ENCODE assay signal across 9 mouse cellular contexts in the genomic region with DNA sequence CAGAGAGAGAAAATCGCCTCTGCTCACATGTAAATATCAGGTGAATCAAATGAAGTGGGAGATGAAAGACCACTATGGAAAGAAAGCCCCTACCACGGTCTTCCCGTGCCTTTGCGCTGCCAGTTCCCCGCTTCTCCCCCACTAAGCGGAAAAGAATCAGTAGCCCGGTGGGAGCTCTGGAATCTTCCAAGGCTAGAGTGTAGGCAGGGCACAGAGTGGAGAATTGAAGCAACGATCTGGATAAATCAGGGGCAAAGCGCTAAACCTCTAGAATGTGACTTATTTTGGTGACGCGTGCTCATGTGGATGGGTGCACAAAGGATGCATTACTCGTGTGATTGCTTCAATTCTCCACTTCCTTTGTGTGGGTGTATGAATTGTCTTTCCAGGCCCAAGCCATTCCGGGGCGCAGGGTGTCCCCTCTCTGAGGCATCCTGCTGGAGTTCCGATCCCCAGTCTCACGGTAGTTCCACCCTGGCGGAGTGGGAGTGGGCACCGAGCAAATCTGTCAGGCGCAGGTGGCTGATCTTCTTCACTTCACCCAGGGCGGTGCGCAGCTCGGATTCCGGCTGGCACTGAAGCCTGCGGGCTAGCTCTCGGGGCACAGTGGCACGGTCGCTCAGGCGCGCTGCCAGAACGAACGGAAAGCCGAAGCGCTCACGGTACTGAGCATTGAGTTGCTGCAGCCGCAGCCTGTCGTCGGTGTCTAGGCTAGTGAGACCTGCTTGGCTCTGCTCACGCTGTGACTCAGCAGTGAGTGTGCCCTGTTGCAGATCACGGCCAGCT. TPM values are rescaled to one million over a fixed set of nuclear protein-coding genes. Genes with fewer than 3 reads are reported as not detected.
DNase-seq lines count a peak whose midpoint lies in the region; ATAC-seq lines count a peak whose summit lies in the region.
"Had no signal": no experiment of that assay in that cellular context is flagged by ENCODE, and none has a peak within 500 bp of the region (broad histone marks: within the 10 kb centered on the region; RNA-seq: fewer than 3 reads in every experiment).

No protein-coding gene starts in this region.

- no peak overlapping the region for H3K9ac ChIP-seq in hindbrain, embryonic 16.5 days (ENCODE audit: low read depth, low read length)

- peak overlapping the region; percentile 86 for H3K4me3 ChIP-seq in megakaryocyte, embryonic 14.5 days (replicated peaks)
- H3K4me3 ChIP-seq in hindbrain, embryonic 16.5 days (ENCODE audit: low read length) = peak overlapping the region; percentile 8; the same call in 1 of the 2 replicates

- H3K4me1 ChIP-seq in megakaryocyte, embryonic 14.5 days = peaks cover 9% of the 10 kb centered on the region
- H3K4me1 ChIP-seq in hindbrain, embryonic 16.5 days (ENCODE audit: control insufficient read depth, insufficient read depth, low read depth, low read length) = peaks cover 4% of the 10 kb centered on the region; the same call in 1 of the 2 replicates

- no peak for ATAC-seq in megakaryocyte, adult 5-6 weeks (ENCODE audit: poor library complexity, severe bottlenecking)
- ATAC-seq in hindbrain, embryonic 16.5 days = no peak

- H3K9me3 ChIP-seq in megakaryocyte, embryonic 14.5 days = no peaks in the 10 kb centered on the region
- H3K9me3 ChIP-seq in hindbrain, embryonic 16.5 days (ENCODE audit: control insufficient read depth, low read length) = no peaks in the 10 kb centered on the region

- WGBS in hindbrain, embryonic 16.5 days = under 1% methylated on average over 39 of the region's 39 CpGs

- peak overlapping the region; percentile 17 for H3K4me2 ChIP-seq in hindbrain, embryonic 16.5 days (ENCODE audit: low read length)

- no peak overlapping the region for H3K27ac ChIP-seq in hindbrain, embryonic 16.5 days (ENCODE audit: low read depth, low read length)

- peaks cover 89% of the 10 kb centered on the region for H3K27me3 ChIP-seq in megakaryocyte, embryonic 14.5 days (replicated peaks)
- H3K27me3 ChIP-seq in hindbrain, embryonic 16.5 days (replicated peaks; ENCODE audit: control insufficient read depth, insufficient read depth, low read length) = peaks cover 84% of the 10 kb centered on the region
- peaks cover 3% of the 10 kb centered on the region for H3K27me3 ChIP-seq in splenic B cell, adult 2 months (ENCODE audit: control insufficient read depth, insufficient read depth, low read length, poor library complexity, severe bottlenecking)

- no peaks in the 10 kb centered on the region for H3K36me3 ChIP-seq in megakaryocyte, embryonic 14.5 days (replicated peaks; ENCODE audit: low read length)
- H3K36me3 ChIP-seq in hindbrain, embryonic 16.5 days (ENCODE audit: control insufficient read depth, insufficient read depth, low read length) = no peaks in the 10 kb centered on the region
- no peaks in the 10 kb centered on the region for H3K36me3 ChIP-seq in splenic B cell, adult 2 months (ENCODE audit: control insufficient read depth, insufficient read depth, low read length, poor library complexity, severe bottlenecking)

- peak; percentile 51 to 55 for DNase-seq in cerebellum, postnatal 14 days
- no peak for DNase-seq in cerebellum, adult 9-10 months
- DNase-seq in splenic B cell, adult 2 months (ENCODE audit: low read depth, low spot score) = peak; percentile 20
- no peak for DNase-seq in frontal cortex, postnatal 10 days (ENCODE audit: low spot score in 2 of 2)
- DNase-seq in ovary, adult 18-20 months (ENCODE audit: low spot score) = no peak
- DNase-seq: cerebellum, adult 9-11 months had no signal

RNA-seq across cellular contexts. Expression of gene Urad, which starts 7.4 kb away (rescaled TPM):
- polyA plus RNA-seq in megakaryocyte, embryonic 14.5 days (2012; ENCODE audit: insufficient read depth, low replicate concordance) = not detected in 2 replicates
- total RNA-seq in megakaryocyte, adult 5-6 weeks (2015) = not detected in 2 replicates
- not detected in 2 replicates for total RNA-seq in megakaryocyte, adult 5-6 weeks (2017)
- not detected in 2 replicates for polyA plus RNA-seq in hindbrain, embryonic 16.5 days (2015; fragmentation: Nextera tagmentation; extraction: Ambion mirVana)

RNA-seq across cellular contexts. Expression of gene Cdx2, which starts 7.8 kb away (rescaled TPM):
- not detected in 2 replicates for polyA plus RNA-seq in megakaryocyte, embryonic 14.5 days (2012; ENCODE audit: insufficient read depth, low replicate concordance)
- not detected in 2 replicates for total RNA-seq in megakaryocyte, adult 5-6 weeks (2015)
- not detected in 2 replicates for total RNA-seq in megakaryocyte, adult 5-6 weeks (2017)
- not detected in 2 replicates for polyA plus RNA-seq in hindbrain, embryonic 16.5 days (2015; fragmentation: Nextera tagmentation; extraction: Ambion mirVana)

RNA-seq across cellular contexts. Expression of gene Pdx1, which starts 45.1 kb away (rescaled TPM):
- not detected in 2 replicates for polyA plus RNA-seq in megakaryocyte, embryonic 14.5 days (2012; ENCODE audit: insufficient read depth, low replicate concordance)
- not detected in 2 replicates for total RNA-seq in megakaryocyte, adult 5-6 weeks (2015)
- not detected in 2 replicates for total RNA-seq in megakaryocyte, adult 5-6 weeks (2017)
- not detected in 2 replicates for polyA plus RNA-seq in hindbrain, embryonic 16.5 days (2015; fragmentation: Nextera tagmentation; extraction: Ambion mirVana)

Comparison
In these comparisons a context has a peak if more than half of its experiments do, and no peak if none do; other contexts are left out.
1. DNase-seq: peak in cerebellum, postnatal 14 days (2 of 2) and splenic B cell, adult 2 months (single experiment); none in cerebellum, adult 9-10 months (single experiment), frontal cortex, postnatal 10 days (0 of 2) and ovary, adult 18-20 months (single experiment).